In genomic region chr6:56917578-56918368, GRCm38 (mm10) we compare ENCODE assay signal across 1 mouse cellular context.
TF ChIP-seq lines count a peak whose summit lies in the region.

No protein-coding gene starts in this region.

TF ChIP-seq in MEL, 35 proteins besides CTCF, POLR2A, EP300 and RAD21 (continued from another document):
- TF ChIP-seq SIN3A (IDR thresholded peaks at IDR 0.05; ENCODE audit: low read length) (peak; percentile 87), NELFE (IDR thresholded peaks at IDR 0.05; ENCODE audit: low read depth, low read length) (peak; percentile 13; the same call in 1 of the 2 replicates), ELF1 (IDR thresholded peaks at IDR 0.05; ENCODE audit: low read depth, low read length) (peak; percentile 57), ZKSCAN1 (IDR thresholded peaks at IDR 0.05; ENCODE audit: low read depth, low read length) (no peak), MAX (IDR thresholded peaks at IDR 0.05; ENCODE audit: low read length) (0 out of 2 replicates have a peak, but pooled peaks have one; percentile 16), MXI1 (IDR thresholded peaks at IDR 0.05; ENCODE audit: low read depth, low read length) (peak; percentile 55; the same call in 1 of the 2 replicates), USF1 (IDR thresholded peaks at IDR 0.05; ENCODE audit: low read depth, low read length) (no peak), ZMIZ1 (IDR thresholded peaks at IDR 0.05; ENCODE audit: low read depth, low read length) (no peak), JUND (IDR thresholded peaks at IDR 0.05; ENCODE audit: low read depth, low read length) (0 out of 2 replicates have a peak, but pooled peaks have one; percentile 28), USF2 (IDR thresholded peaks at IDR 0.05; ENCODE audit: borderline replicate concordance in 1 of 2, insufficient read depth in 1 of 2, low read depth in 1 of 2, low read length in 2 of 2) (no peak), ZC3H11A (IDR thresholded peaks at IDR 0.05; ENCODE audit: low read depth, low read length) (no peak), BHLHE40 (IDR thresholded peaks at IDR 0.05; ENCODE audit: borderline replicate concordance, low read depth, low read length) (no peak), RCOR1 (IDR thresholded peaks at IDR 0.05; ENCODE audit: low read depth, low read length) (peak; percentile 65), UBTF (IDR thresholded peaks at IDR 0.05; ENCODE audit: borderline replicate concordance, insufficient read depth, low read depth, low read length) (no peak), TAL1 (IDR thresholded peaks at IDR 0.05; ENCODE audit: low read length) (peak; percentile 71), GABPA (IDR thresholded peaks at IDR 0.05; ENCODE audit: low read depth, low read length) (no peak), MYB (IDR thresholded peaks at IDR 0.05; ENCODE audit: low read depth, low read length) (peak; percentile 50; the same call in 1 of the 2 replicates), MAFK (IDR thresholded peaks at IDR 0.05; ENCODE audit: borderline replicate concordance, low read depth, low read length) (no peak), CHD2 (IDR thresholded peaks at IDR 0.05; ENCODE audit: low read length) (no peak), SMC3 (IDR thresholded peaks at IDR 0.05; ENCODE audit: low read depth, low read length) (no peak), E2F4 (IDR thresholded peaks at IDR 0.05; ENCODE audit: borderline replicate concordance, low read depth, low read length) (no peak)
